Mouse (Mus musculus) ovary, postnatal 14 days (tissue): Measurements from ENCODE around the gene Eps8.

ENCODE experiments used
- DNase-seq: peaks from one replicate; pipeline ENCODE4 v3.0.0; 2022; ENCODE audit warnings: low spot score

Eps8 gene

DNA sequence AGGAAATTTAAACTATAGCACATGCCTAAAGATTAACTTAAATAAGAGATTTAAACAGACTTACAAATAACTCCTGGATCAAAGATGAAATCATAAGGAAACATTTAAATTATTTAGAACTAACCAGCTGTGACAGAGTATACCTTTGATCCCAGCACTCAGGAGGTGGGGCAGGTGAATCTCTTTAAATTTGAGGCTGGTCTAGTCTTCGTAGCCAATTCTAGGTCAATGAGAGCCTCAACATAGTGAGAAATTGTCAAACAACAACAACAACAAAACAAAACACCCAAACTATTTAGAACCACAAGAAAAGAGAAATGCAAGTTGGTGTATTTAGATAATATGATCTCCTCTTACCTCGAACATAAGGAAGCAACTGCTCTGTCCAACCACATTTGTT is at the start of gene Eps8:
Gene Eps8 (minus strand): TSS at position 101 of the 400 bp plus-strand sequence.
- DNase-seq: no peak

DNA sequence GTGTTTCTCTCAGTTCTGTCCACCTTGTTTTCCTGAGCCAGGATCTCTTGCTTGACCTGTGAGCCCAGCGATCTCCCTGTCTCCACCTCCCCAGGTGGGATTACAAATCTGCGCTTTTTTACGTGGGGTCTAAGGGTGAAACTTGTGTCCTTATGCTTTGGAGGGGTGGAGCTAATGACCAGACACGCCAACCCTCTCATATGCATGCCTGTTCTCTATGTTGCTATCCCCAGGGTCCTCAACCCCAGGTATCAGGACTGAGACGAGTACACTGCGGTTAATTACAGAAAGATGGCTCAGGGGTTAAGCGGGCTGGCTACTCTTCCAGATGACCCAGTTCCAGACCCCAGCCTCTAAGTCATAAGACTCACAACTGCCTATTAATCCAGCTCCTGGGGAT is 48.8 kb upstream of the Eps8 start:
- DNase-seq: no peak

DNA sequence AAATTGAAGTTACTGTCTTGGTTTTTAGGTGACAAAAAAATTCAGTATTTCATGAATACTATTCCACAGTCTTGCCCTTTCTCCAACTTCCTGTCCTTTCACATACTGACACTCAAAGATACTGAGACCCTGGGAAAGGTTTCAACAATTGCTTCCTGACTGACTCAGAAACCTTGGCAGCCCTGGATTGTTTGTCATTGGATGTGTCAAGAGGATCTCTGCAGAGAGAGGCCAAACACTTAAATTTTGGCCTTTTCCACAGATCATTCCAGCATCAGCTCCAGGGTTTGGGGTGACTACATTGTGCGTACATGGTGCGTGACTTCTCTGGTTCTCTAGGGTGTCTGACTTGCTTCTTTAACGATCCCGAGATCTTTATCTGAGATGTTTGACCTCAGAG is 48.2 kb upstream of the Eps8 start:
- no peak for DNase-seq

DNA sequence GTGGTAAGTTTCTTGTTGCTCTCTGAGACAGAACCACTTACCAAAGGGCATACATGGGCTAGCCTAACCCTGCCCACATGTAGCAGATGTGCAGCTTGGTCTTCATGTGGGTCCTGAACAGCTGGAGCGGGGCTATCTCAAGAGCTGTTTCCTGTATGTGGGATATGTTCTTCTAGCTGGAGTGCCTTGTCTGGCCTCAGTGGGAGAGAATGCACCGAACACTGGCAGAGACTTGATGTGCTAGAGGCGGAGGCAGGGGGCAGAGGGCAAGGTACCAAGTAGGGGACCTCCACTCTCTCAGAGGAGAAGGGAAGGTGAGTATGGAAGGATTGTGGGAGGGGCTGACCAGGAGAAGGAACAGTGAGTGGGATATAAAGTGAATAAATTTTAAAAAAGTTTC is 47.5 kb upstream of the Eps8 start:
- no peak for DNase-seq

DNA sequence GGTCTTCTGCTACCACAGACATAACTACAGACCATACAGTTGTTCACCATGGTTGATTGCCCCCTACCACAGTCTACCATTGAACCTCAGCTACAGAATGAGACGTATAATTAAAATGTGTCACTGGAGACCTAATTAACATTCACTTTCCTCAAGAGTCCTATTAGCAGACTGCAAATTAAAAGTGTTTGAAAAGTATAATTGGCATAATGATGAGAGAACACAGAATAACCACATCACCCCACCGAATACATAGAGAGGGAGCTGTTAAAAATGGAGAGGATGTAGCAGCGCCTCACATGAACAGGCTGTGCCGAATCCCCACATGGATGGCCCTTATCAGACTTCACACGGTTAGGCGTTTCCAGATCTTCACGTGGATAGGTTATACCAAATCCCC is 44.8 kb upstream of the Eps8 start:
- DNase-seq: no peak

DNA sequence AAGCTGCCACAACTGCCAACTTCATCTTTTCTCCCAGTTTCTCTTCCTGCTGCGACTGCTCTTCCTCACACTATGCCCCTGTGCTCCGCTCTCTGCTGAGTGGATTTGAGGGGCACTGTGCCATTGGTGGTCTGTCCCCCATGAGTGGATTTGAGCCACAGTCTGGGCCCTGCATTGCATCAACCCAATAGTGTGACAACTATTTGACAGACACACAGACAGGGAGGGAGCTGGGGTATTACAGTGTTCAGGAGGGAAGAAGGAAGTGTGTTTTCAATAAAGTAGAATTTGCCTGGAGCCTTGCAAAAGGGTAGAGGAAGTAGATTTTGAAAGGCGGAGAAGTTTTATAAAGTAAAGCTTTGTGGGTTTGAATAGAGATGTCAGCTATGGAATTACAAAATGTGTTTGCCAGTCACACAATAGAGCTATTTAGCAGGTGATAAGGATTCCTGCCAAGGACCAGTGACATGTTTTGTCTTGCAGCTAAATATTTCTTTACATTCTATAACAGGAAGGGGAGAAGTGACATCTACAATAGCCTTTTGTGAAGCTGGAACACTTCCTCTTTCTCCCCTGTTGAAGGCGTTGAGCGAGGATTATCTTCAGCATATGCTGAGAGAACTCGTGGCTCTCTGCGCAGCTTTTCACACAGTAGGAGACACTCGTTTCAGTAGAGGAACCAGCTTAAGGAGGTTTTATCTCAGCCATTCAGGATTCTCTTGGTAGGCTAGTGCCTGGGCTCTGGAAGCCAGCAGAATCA is 41.9 kb upstream of the Eps8 start:
- no peak for DNase-seq

DNA sequence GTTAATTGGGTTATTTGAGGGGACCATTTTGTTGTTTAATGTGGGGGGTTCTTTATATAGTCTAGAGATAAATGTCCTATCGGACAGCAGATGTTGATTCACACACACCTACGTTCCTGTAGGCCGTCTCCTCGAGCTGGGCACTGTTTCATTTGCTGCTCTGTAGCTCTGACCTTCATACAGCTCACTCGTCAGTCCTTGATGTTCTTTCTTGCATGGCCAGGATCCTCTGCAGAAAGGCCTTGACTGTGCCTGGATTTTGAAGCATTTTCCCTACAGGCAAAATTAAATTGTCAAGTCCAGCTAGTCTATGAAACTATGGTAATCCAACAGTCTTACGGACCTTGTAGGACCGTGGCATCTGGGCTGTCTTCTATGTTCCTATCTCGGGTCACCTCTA is 40.4 kb upstream of the Eps8 start:
- no peak for DNase-seq

DNA sequence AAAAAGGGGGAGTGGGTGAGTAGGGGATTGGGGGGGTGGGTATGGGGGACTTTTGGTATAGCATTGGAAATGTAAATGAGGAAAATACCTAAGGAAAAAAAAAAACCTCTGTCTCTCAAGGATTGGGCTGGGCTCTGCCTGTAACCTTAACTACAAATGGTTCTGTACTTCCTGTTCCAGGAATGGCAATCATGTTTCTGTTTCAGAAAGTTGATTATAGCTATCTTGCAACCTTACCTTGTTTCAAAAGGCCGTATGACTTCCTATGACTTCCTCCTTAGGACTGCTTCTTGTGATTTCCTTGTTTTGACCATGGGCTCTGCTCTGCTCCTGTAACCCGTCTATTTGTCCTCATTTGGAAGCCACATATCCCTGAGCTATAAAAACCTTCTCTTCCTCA is 39.6 kb upstream of the Eps8 start:
- DNase-seq: no peak

DNA sequence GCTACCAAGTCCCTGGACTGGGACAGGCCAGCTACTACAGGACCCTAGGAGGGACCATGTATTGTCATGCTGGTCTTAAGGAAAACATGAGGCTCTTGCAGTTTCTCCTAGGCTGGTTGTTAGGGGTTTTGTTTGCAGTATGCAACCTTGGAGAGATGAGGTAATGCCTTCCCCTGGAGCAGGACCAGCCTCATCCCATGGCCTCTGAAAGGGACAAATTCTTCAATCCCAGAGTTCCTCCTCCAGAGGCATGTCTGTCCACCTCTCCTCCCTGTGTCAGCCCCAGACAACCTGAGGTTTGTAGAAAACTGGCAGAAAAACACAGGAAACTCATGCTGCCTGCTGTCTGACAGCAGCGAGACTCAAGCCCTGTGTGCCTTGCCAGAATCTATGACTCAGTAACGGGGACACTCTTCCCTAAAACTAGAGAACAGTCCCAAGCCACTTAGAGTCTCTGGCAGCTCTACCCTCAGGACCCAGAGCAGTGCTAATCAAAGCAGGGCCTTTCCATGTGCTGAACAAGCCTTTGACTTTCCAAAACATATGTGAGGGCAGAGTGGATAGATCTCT is 36.0 kb upstream of the Eps8 start:
- DNase-seq: no peak

DNA sequence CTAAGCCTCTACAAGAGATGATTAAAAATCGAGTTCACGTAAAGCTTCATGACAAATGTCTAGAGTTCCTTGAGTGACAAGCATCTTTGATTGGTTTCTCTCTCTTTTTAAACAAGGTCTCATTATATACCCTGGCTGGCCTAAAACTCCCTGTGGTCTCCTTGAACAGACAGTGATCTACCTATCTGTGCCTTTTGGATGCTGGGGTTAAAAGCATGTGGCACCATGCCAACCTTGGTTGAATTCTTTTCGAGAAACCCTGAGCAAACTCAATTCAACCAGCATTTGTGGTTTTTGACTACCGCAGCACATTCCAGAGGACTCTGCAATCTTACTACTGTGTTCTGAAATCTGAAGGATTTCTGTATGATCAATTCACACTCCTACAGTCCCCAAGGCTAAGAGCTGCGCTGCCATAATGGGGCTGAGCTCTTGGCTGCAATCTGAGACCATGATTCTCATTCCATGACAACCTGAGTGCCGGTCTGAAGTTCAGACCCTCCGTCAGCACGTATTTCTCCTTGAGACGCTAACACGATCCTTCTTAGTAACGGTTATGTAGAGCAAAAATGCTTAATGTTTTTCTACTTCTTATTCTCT is 33.9 kb upstream of the Eps8 start:
- no peak for DNase-seq

DNA sequence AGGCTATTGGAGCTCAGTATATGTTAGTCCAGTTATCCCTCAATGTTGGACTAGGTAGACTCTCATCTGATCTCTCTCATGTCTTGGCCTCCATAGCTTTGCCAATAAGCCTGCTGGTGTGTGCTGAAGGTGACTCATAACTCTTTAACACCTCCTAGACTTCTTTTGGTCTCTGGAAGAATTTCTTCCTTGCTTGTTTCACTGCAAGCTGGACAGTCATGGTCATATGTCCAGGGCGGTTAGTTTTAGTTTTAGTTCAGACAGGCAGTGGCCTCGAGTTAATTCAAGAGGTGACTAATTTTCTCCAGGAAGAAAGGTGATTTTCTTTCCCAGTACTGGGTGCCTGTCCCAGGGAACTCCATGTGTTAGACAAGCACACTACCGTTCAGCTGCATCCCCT is 33.4 kb upstream of the Eps8 start:
- DNase-seq: no peak

DNA sequence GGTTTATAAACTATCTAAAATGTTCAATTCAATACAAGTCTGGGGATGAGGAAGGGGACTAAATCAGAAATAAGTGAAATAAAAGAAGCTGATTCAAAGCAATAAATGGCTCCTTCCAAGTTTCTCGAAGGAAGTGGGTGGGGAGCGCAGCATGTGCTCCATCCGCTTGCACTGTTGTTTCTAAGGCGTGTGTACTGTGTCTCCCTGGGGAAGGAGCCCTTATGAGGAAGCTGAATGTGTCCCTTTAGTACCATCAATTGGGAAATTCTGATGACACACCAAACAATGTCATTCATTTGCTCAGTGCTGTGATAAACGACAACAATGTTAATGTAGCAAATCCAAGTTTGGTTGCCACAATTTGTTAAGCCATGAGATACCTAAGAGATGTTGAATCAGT is 33.0 kb upstream of the Eps8 start:
- DNase-seq: no peak

DNA sequence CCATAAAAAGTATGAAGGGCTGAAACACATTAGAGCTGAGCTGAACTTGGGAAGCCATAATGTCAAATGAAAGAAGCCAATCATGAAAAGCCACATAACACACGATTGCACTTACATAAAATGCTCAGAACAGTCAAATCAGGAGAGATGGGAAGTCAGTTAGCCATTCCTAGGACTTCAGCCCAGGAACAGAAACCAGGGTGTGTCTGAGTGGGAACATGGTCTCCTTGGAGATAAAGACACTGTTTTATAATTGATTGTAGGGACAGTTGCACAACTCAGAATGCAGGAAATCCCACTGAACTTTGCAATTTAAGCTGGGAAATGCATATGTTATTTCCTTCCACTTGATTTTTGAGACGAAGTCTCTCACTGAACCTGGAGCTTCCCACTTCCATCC is 28.0 kb upstream of the Eps8 start:
- no peak for DNase-seq

DNA sequence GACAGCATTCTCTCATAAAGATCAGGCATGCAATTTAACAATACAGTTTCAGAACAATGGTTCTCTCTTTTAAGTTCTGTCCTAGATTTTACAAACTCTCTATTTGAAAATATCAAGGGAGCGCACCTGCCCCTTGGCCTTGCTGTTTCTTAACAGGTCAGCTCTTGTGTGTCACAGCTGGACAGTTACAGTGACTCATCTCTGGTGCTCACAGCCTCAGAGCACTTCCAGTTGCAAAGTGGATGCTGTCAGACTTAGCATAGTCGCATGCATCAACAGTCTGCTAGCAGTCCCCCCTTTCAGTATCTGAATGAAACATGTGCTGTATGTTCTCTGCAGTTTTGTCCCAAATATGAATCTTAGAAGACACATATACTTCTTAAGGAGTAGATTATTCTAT is 26.3 kb upstream of the Eps8 start:
- no peak for DNase-seq

DNA sequence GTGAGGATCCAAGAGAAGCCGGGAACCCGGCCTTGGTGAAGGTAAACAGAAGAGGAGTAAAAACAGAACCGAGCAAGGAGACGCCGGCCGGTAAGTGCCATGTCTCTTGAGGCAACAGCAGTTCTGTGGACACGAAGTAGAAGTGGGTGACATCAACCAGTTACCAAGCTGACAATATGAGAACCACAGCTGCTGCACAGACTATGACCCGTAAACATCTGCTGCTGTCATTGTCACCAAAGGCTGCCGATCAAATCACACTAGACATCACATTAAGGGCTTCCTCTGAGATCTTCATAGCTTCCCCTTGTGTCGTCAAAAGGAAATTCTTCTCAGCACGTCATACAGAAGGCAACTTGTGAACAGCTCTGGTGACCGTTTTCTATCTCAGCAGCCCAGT is 21.9 kb upstream of the Eps8 start:
- no peak for DNase-seq

DNA sequence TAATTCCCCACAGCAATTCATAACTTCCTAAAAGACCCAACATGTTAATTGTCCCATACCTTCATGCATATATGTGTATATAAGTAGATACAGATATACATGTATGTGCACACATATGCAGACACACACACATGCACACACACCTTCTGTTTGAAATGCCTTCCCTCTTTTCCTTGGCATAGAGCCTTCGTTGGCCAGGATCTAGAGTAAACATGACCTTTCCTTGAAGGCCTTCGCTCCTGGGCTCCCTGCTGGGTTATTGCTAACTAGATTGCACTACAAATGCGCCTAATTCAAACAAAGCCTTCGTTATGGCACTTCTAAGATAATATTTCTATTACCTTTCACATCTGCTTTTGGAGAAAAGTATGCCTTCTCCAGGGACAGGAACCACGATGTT is 20.9 kb upstream of the Eps8 start:
- DNase-seq: no peak

DNA sequence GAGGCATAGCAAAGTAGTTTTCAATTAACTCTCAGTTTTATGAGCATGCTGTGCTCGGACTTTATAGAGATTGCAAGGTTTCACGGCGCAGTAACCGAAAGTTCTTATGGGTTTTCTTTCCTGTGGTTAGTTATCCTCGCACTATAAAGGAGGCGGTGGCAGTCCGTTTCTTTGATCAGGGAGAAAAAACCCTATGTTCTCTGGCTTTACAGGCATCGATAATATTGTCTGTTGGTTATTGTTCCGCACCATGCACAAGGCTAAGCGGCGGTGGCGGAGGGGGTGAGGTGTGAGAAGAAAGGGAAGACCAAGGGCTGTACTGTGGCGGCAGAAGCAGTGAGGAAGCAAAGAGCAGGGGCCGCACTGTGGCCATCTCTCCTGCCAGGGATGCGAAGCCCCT is 18.6 kb upstream of the Eps8 start:
- DNase-seq: no peak

DNA sequence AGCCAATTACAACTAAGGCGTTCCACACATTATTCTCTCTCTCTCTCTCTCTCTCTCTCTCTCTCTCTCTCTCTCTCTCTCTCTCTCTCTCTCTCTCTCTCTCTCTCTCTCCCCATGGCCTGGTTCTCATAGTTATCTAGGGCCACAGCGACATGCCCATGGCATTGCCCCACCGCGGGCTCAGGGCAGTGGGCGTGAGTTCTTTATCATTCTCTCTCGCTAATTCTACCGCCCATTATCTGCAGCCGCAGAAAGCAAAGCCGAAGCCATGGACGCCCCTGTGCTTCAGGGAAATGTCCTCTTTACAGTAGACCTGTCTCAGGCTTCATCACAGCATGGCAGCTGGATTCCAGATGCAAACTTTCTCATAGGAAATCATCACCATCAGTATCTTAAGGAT is 16.9 kb upstream of the Eps8 start:
- DNase-seq: no peak

DNA sequence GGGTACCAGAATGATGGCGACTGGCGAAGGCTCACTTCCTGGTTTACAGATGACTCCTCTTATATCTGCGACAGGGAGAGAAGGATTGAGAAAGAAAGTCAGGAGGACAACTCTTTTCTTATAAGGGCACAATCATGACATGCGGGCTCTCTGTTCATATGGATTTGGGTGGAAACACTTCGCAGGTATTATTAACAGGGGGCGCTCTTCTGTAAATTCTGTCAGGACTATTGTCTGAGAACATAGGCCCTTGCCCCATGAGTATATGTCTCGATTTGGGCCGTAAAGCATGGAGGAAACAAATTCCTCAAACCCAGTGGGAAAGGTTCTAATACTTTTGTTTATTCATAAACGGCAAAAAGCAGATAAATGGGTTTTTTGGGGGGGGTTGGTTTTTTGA is 16.1 kb upstream of the Eps8 start:
- DNase-seq: no peak

DNA sequence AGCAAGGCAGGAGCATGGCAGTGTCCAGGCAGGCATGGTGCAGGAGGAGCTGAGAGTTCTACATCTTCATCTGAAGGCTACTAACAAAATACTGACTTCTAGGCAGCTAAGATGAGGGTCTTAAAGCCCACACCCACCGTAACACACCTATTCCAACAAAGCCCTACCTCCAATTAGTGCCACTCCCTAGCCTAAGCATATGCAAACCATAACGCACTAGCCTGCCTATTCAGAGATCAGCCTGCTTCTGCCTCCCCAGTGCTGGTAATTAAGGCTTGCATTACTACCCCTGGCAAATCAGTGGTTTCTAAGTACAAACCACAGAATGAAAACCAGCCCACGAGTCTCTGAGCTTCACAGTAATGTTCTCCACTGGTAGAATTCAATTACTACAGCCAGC is 15.2 kb upstream of the Eps8 start:
- no peak for DNase-seq

DNA sequence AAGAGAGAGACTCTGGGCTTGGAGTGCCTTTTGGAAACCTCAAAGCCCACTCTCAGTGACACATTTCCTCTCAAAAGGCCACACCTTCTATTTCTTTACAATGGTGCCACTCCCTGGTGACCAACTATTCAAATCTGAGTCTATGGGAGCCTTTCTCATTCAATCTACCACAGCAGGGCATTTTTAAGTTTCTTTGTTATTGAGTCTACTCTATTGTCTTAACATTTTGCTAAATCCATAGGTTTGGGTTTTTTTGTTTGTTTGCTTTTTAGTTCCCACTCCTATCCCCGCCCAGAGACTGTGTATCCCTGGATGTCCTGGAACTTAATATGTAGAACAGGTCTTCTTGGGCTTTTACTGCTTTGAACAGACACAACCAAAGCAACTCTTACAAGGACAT is 14.8 kb upstream of the Eps8 start:
- DNase-seq: no peak

DNA sequence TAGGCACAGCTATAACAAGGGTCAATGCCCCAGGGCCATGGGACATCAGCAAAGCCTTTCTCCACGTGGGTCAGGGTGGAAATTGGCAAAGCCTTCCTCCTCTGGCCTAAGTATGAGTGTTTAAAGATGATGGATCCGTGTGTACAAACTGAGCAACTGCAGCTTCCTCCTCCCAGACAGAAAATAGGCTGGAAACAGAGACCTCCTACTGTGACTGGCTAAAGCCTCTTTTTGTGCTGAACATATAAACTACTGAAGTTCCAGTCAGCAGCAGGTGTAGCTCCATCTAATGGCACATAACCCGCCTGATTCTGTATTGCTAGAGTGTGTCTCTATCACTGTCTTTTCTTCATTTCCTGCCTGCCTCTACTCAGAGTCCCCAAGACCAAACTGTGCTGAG is 13.7 kb upstream of the Eps8 start:
- no peak for DNase-seq

DNA sequence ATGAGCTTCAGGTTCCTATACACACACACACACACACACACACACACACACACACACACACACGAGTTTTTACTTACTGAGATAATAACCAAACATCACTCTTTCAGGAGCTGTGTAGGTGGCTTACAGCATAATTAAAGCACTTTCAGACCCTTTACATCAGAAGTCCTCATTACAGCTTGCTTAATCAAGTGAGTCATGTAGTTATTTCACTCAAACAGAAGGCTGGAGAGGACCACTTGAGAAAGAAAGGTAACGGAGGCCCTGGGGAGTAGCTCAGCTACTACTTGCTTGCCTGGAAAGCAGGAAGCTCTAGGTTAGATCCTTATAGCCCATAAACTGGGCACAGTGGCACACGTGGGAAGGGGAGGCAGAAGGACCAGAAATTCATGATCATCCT is 13.0 kb upstream of the Eps8 start:
- no peak for DNase-seq

DNA sequence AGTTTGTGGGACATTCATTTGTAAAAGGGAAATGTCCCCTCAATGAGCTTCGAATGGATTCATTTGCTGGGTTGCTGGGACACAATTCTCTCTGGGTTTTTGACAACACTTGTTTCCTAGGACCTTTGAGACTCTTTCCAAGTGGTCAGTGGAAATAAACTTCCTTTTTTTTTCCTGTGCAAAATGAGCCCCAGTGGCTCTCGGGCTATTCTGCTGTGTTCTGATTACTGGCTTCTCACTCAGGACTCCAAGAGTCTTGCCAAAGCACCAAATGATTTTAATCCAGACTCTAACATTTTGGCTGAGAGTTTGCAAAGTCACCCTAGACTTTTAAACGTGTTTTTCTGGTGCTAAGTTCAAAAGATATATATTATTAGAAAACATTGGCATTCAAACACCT is 10.3 kb upstream of the Eps8 start:
- no peak for DNase-seq
